Mouse (Mus musculus) neural tube, embryonic 12.5 days (tissue): Measurements from ENCODE around the gene Wnt10b. TPM values are rescaled to one million over a fixed set of nuclear protein-coding genes. Genes with fewer than 3 reads are reported as not detected.

Experiments
- ATAC-seq: fragments of 200-750 bp; cut with Nextera tagmentation; 2 replicates; pipeline ENCODE4 v1.8.0; 2017; ENCODE audit warnings: low read depth, mild to moderate bottlenecking, moderate TSS enrichment, moderate library complexity; ENCODE audit not compliant: low FRiP score
- H3K27ac ChIP-seq: fragments of 300-500 bp; sonication (generic); 2 replicates; pipeline ENCODE4 v1.5.1; 2016
- H3K27me3 ChIP-seq: fragments of 300-500 bp; sonication (generic); replicated peaks from 2 replicates; pipeline ENCODE4 v1.6.1; 2016; ENCODE audit warnings: mild to moderate bottlenecking
- H3K36me3 ChIP-seq: fragments of 300-500 bp; sonication (generic); 2 replicates; pipeline ENCODE4 v1.6.1; 2016; ENCODE audit warnings: mild to moderate bottlenecking
- H3K4me1 ChIP-seq: fragments of 300-500 bp; sonication (generic); 2 replicates; pipeline ENCODE4 v1.6.1; 2016
- H3K4me2 ChIP-seq: fragments of 300-500 bp; sonication (generic); replicated peaks from 2 replicates; pipeline ENCODE4 v1.6.1; 2016; ENCODE audit warnings: mild to moderate bottlenecking
- H3K4me3 ChIP-seq: fragments of 300-500 bp; sonication (generic); 2 replicates; pipeline ENCODE4 v1.5.1; 2016
- H3K9ac ChIP-seq: fragments of 300-500 bp; sonication (generic); 2 replicates; pipeline ENCODE4 v1.6.1; 2016; ENCODE audit warnings: mild to moderate bottlenecking
- H3K9me3 ChIP-seq: fragments of 300-500 bp; sonication (generic); 2 replicates; pipeline ENCODE4 v1.6.1; 2016; ENCODE audit warnings: mild to moderate bottlenecking
- WGBS: fragments of 180-500 bp; shearing (Covaris S2); methylation state at CpG from one replicate; pipeline ENCODE4 v1.1.7; 2016; 5-methylcytosine and 5-hydroxymethylcytosine counted together
- polyA plus RNA-seq: library from polyadenylated mRNA; unstranded; fragments of >200 nt; fragmentation: Nextera tagmentation; extraction: Ambion mirVana; gene quantifications from 2 replicates; pipeline ENCODE4 v1.2.1, GENCODE M21; 2016

Gene Wnt10b
- polyA plus RNA-seq, 1 experiment from 2014 or later, result 0.53 TPM

- H3K27me3 ChIP-seq, result peaks cover 100% of the 10 kb centered on the region
- H3K4me2 ChIP-seq, result peak overlapping the region; percentile 53
- peak overlapping the region; percentile 28 for H3K4me3 ChIP-seq
- no peaks in the 10 kb centered on the region for H3K9me3 ChIP-seq
- H3K9ac ChIP-seq, result peak overlapping the region; percentile 26; the same call in 1 of the 2 replicates
- no peak for ATAC-seq
- WGBS, result under 1% methylated on average over 75 of the region's 75 CpGs
- peaks cover 38% of the 10 kb centered on the region for H3K4me1 ChIP-seq
- no peak overlapping the region for H3K27ac ChIP-seq
- no peaks in the 10 kb centered on the region for H3K36me3 ChIP-seq
These were observed 14.5 kb upstream of the Wnt10b start for GRCm38 (mm10) chr15:98792233-98793020.

DNA sequence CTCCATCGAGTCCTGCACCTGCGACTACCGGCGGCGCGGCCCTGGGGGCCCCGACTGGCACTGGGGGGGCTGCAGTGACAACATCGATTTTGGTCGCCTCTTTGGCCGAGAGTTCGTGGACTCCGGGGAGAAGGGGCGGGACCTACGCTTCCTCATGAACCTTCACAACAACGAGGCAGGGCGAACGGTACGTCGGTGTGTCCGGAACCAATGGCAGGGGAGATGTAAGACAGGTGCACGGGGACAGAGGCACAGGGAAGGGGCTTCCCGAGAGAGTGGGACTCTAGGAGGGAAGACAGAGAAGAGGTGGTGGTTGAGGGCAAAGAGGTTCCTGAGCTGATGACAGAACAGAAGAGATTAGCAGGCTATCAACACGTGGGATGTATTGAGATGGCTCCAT, 13.8 kb upstream of the Wnt10b start:
- Histone ChIP-seq H3K36me3 (no peaks in the 10 kb centered on the region), H3K4me2 (peak overlapping the region; percentile 53), H3K4me3 (0 out of 2 replicates have a peak overlapping the region, but pooled peaks have one; percentile 14), H3K27me3 (peaks cover 98% of the 10 kb centered on the region), H3K9ac (no peak overlapping the region), H3K4me1 (peaks cover 32% of the 10 kb centered on the region), H3K27ac (no peak overlapping the region), H3K9me3 (no peaks in the 10 kb centered on the region)
- 1% methylated on average over 23 of the region's 23 CpGs for WGBS
- ATAC-seq, result no peak

- H3K36me3 ChIP-seq, result no peaks in the 10 kb centered on the region
- H3K4me1 ChIP-seq, result peaks cover 27% of the 10 kb centered on the region
- peak overlapping the region; percentile 18; the same call in 1 of the 2 replicates for H3K4me3 ChIP-seq
- H3K27me3 ChIP-seq, result peaks cover 97% of the 10 kb centered on the region
- WGBS, result 1% methylated on average over 12 of the region's 12 CpGs
- H3K27ac ChIP-seq, result no peak overlapping the region
- H3K4me2 ChIP-seq, result peak overlapping the region; percentile 53
- H3K9ac ChIP-seq, result no peak overlapping the region
- H3K9me3 ChIP-seq, result no peaks in the 10 kb centered on the region
- ATAC-seq, result no peak
These were observed 13.3 kb upstream of the Wnt10b start for GRCm38 (mm10) chr15:98791221-98791620.

- H3K27ac ChIP-seq, result no peak overlapping the region
- H3K27me3 ChIP-seq, result peaks cover 95% of the 10 kb centered on the region
- WGBS, result 1% methylated on average over 23 of the region's 23 CpGs
- no peaks in the 10 kb centered on the region for H3K36me3 ChIP-seq
- H3K4me3 ChIP-seq, result peak overlapping the region; percentile 18; the same call in 1 of the 2 replicates
- peak overlapping the region; percentile 53 for H3K4me2 ChIP-seq
- H3K9me3 ChIP-seq, result 0 out of 2 replicates have a peak, but pooled peaks cover 1% of the 10 kb centered on the region
- peaks cover 25% of the 10 kb centered on the region for H3K4me1 ChIP-seq
- ATAC-seq, result no peak
- no peak overlapping the region for H3K9ac ChIP-seq
These were observed 12.8 kb upstream of the Wnt10b start for GRCm38 (mm10) chr15:98790761-98791160.

DNA sequence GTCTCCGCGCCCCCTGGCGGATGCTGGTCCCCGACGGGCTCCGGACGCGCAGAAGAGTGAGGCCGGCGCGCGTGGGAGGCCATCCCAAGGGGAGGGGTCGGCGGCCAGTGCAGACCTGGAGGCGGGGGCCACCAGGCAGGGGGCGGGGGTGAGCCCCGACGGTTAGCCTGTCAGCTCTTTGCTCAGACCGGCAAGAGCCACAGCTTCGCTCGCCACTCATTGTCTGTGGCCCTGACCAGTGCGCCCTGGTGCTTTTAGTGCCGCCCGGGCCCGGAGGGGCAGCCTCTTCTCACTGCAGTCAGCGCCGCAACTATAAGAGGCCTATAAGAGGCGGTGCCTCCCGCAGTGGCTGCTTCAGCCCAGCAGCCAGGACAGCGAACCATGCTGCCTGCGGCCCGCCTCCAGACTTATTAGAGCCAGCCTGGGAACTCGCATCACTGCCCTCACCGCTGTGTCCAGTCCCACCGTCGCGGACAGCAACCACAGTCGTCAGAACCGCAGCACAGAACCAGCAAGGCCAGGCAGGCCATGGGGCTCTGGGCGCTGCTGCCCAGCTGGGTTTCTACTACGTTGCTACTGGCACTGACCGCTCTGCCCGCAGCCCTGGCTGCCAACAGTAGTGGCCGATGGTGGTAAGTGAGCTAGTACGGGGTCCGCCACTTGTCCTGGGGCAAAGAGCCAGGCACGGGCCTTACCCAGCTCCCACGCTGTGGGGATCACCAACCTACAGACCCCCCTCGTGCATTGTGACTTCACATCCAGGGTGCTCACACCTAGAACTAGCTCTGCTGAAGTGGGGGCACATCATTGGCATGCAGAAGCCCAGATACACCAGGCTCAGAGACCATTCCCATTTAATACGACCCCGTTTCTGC, 11.9 kb upstream of the Wnt10b start, which contains the start of gene Wnt1:
TSS of gene Wnt1 (plus strand) at position 197 of the 875 bp plus-strand sequence.
- Histone ChIP-seq H3K4me1 (peaks cover 25% of the 10 kb centered on the region), H3K27me3 (peaks cover 92% of the 10 kb centered on the region), H3K9me3 (0 out of 2 replicates have a peak, but pooled peaks cover 3% of the 10 kb centered on the region), H3K27ac (no peak within 1 kb of the TSS), H3K36me3 (no peaks in the 10 kb centered on the region), H3K9ac (0 out of 2 replicates have a peak within 1 kb of the TSS, but pooled peaks have one; percentile 29), H3K4me2 (peak within 1 kb of the TSS; percentile 53), H3K4me3 (peak within 1 kb of the TSS; percentile 16; the same call in 1 of the 2 replicates)
- WGBS, result under 1% methylated on average over 51 of the region's 51 CpGs
- no peak for ATAC-seq

GRCm38 (mm10) chr15:98788972-98789660, 11.2 kb upstream of the Wnt10b start:
- H3K4me1 ChIP-seq, result peaks cover 25% of the 10 kb centered on the region
- no peak overlapping the region for H3K27ac ChIP-seq
- peak overlapping the region; percentile 37 for H3K4me2 ChIP-seq
- peaks cover 87% of the 10 kb centered on the region for H3K27me3 ChIP-seq
- no peak for ATAC-seq
- 0 out of 2 replicates have a peak, but pooled peaks cover 3% of the 10 kb centered on the region for H3K9me3 ChIP-seq
- 0 out of 2 replicates have a peak overlapping the region, but pooled peaks have one; percentile 29 for H3K9ac ChIP-seq
- WGBS, result 9% methylated on average over 24 of the region's 24 CpGs
- peak overlapping the region; percentile 16; the same call in 1 of the 2 replicates for H3K4me3 ChIP-seq
- no peaks in the 10 kb centered on the region for H3K36me3 ChIP-seq

GRCm38 (mm10) chr15:98787930-98788329, 10.0 kb upstream of the Wnt10b start:
- peaks cover 76% of the 10 kb centered on the region for H3K27me3 ChIP-seq
- ATAC-seq, result no peak
- 34% methylated on average over 4 of the region's 4 CpGs for WGBS

GRCm38 (mm10) chr15:98785744-98786143, 7.8 kb upstream of the Wnt10b start:
- Histone ChIP-seq H3K9ac (no peak overlapping the region), H3K27me3 (peaks cover 76% of the 10 kb centered on the region), H3K36me3 (no peaks in the 10 kb centered on the region), H3K27ac (no peak overlapping the region), H3K4me2 (no peak overlapping the region), H3K4me3 (no peak overlapping the region), H3K9me3 (0 out of 2 replicates have a peak, but pooled peaks cover 3% of the 10 kb centered on the region), H3K4me1 (peaks cover 8% of the 10 kb centered on the region)
- WGBS, result 41% methylated on average over 7 of the region's 7 CpGs
- ATAC-seq, result no peak

More at GRCm38 (mm10) chr15:98787930-98788329, 10.0 kb upstream of the Wnt10b start:
- Histone ChIP-seq H3K27ac (no peak overlapping the region), H3K4me1 (peaks cover 20% of the 10 kb centered on the region), H3K36me3 (no peaks in the 10 kb centered on the region), H3K9ac (no peak overlapping the region), H3K4me3 (no peak overlapping the region), H3K9me3 (0 out of 2 replicates have a peak, but pooled peaks cover 3% of the 10 kb centered on the region), H3K4me2 (no peak overlapping the region)

- no peak for ATAC-seq
- H3K36me3 ChIP-seq, result no peaks in the 10 kb centered on the region
- H3K9ac ChIP-seq, result no peak overlapping the region
These were observed 3.2 kb upstream of the Wnt10b start for GRCm38 (mm10) chr15:98781166-98781565.

DNA sequence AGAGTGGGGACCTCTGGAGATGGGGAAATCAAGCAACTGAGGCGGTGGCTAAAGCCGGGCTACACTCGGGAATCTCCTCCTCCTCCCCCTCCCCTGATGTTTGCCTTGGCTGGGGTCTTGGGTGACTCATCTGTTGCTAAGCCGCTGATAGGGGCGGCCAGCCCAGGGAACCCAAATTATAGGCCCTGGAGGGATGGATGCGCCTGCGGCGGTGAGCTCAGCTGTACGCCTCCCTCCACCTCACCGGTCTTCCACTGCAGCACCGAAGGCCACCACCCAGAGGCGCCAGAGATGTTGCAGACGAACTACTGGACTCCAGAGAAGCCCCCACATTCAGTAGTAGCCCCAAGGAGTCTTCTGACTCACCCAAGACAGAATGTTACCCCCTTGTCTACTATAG, 2.6 kb upstream of the Wnt10b start:
- WGBS, result 3% methylated on average over 13 of the region's 13 CpGs
- H3K4me3 ChIP-seq, result no peak overlapping the region
- peaks cover 37% of the 10 kb centered on the region for H3K4me1 ChIP-seq
- no peak for ATAC-seq
- no peak overlapping the region for H3K4me2 ChIP-seq
- H3K27me3 ChIP-seq, result peaks cover 81% of the 10 kb centered on the region
- no peak overlapping the region for H3K9ac ChIP-seq
- no peak overlapping the region for H3K27ac ChIP-seq
- H3K9me3 ChIP-seq, result no peaks in the 10 kb centered on the region
- no peaks in the 10 kb centered on the region for H3K36me3 ChIP-seq

More at GRCm38 (mm10) chr15:98781166-98781565, 3.2 kb upstream of the Wnt10b start:
- peaks cover 80% of the 10 kb centered on the region for H3K27me3 ChIP-seq
- H3K4me1 ChIP-seq, result peaks cover 32% of the 10 kb centered on the region
- 0 out of 2 replicates have a peak, but pooled peaks cover 3% of the 10 kb centered on the region for H3K9me3 ChIP-seq
- H3K4me3 ChIP-seq, result no peak overlapping the region
- WGBS, result 21% methylated on average over 6 of the region's 6 CpGs
- no peak overlapping the region for H3K4me2 ChIP-seq
- no peak overlapping the region for H3K27ac ChIP-seq

DNA sequence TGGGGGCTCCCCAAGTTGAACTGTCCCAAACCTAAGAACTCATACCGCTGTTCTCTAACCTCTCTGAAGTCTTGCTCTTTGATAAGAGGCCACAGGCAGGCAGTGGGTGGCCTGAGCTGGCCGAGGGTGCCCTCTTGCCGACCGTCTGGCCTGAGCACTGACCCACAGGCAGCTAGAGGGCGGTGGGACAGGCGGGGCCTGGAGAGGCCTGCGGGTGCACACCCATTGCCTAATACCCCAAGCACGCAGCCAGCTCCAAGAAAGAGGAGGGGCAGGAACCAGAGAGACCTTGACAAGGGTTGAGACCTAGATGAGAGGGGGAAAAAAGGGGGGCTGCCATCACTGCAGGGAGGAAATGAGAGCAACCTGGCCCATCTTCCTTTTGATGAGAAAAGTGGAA, 2.1 kb upstream of the Wnt10b start:
- 5% methylated on average over 8 of the region's 8 CpGs for WGBS
- no peak for ATAC-seq
- Histone ChIP-seq H3K27ac (no peak overlapping the region), H3K4me2 (no peak overlapping the region), H3K27me3 (peaks cover 82% of the 10 kb centered on the region), H3K9ac (no peak overlapping the region), H3K4me3 (no peak overlapping the region), H3K9me3 (no peaks in the 10 kb centered on the region), H3K36me3 (no peaks in the 10 kb centered on the region), H3K4me1 (peaks cover 37% of the 10 kb centered on the region)
